Mouse (Mus musculus) hindbrain, postnatal 0 days (tissue): ENCODE measurements at regions not wholly inside any gene's neighbourhood (a gene's known extent, or its start where the extent isn't known, plus 50 kb on each side); places are given as distances from the start of the nearest gene placed in this dataset.

Experiments used
- ATAC-seq: fragments of 200-750 bp; cut with Nextera tagmentation; 2 replicates; pipeline ENCODE4 v1.8.0; 2017; ENCODE audit warnings: mild to moderate bottlenecking, moderate TSS enrichment, moderate library complexity
- DNase-seq: peaks from one replicate; pipeline ENCODE4 v3.0.0-alpha.2; 2015; ENCODE audit warnings: low spot score
- H3K27ac ChIP-seq: fragments of 300-500 bp; sonication (generic); 2 replicates; pipeline ENCODE4 v1.5.1; 2014; ENCODE audit warnings: mild to moderate bottlenecking
- H3K27me3 ChIP-seq: fragments of 300-500 bp; sonication (generic); 2 replicates; pipeline ENCODE4 v1.6.1; 2014; ENCODE audit warnings: low read length, mixed read lengths; ENCODE audit not compliant: insufficient read depth
- H3K36me3 ChIP-seq: fragments of 300-500 bp; sonication (generic); 2 replicates; pipeline ENCODE4 v1.6.1; 2014; ENCODE audit warnings: low read length, mixed read lengths; ENCODE audit not compliant: insufficient read depth
- H3K4me1 ChIP-seq: fragments of 300-500 bp; sonication (generic); 2 replicates; pipeline ENCODE4 v1.6.1; 2014; ENCODE audit warnings: antibody characterized with exemption, low read length, mixed read lengths; ENCODE audit not compliant: insufficient read depth
- H3K4me2 ChIP-seq: fragments of 300-500 bp; sonication (generic); 2 replicates; pipeline ENCODE4 v1.6.1; 2014; ENCODE audit warnings: low read depth, mild to moderate bottlenecking, low read length, moderate library complexity, mixed read lengths
- H3K4me3 ChIP-seq: fragments of 300-500 bp; sonication (generic); 2 replicates; pipeline ENCODE4 v1.5.1; 2014; ENCODE audit warnings: low read length
- H3K9ac ChIP-seq: fragments of 300-500 bp; sonication (generic); replicated peaks from 2 replicates; pipeline ENCODE4 v1.6.1; 2014; ENCODE audit warnings: mild to moderate bottlenecking, low read length, moderate library complexity, mixed read lengths
- H3K9me3 ChIP-seq: fragments of 300-500 bp; sonication (generic); 2 replicates; pipeline ENCODE4 v1.6.1; 2016; ENCODE audit warnings: low read length, mixed read lengths
- CTCF ChIP-seq: IDR thresholded peaks from 2 replicates; pipeline ENCODE4 v1.5.1; 2016; ENCODE audit warnings: antibody characterized with exemption, control low read depth, low read depth
- WGBS: fragments of 180-500 bp; shearing (Covaris S2); extraction: QIAGEN DNeasy Blood & Tissue Kit; methylation state at CpG from one replicate; pipeline ENCODE4 v1.1.7; 2014; 5-methylcytosine and 5-hydroxymethylcytosine counted together

GRCm38 (mm10) chr6:98588979-98589378, 246.4 kb upstream of the Gm765 start:
- no peak for DNase-seq
- no peaks in the 10 kb centered on the region for H3K9me3 ChIP-seq
- ATAC-seq = no peak
- WGBS = 88% methylated on average over 4 of the region's 4 CpGs
- no peaks in the 10 kb centered on the region for H3K36me3 ChIP-seq
- no peaks in the 10 kb centered on the region for H3K27me3 ChIP-seq
- no peak overlapping the region for H3K9ac ChIP-seq
- H3K4me2 ChIP-seq = no peak overlapping the region
- no peak overlapping the region for H3K4me3 ChIP-seq
- no peak for TF ChIP-seq CTCF
- H3K27ac ChIP-seq = no peak overlapping the region
- H3K4me1 ChIP-seq = no peaks in the 10 kb centered on the region

GRCm38 (mm10) chr6:98584541-98584940, 242.0 kb upstream of the Gm765 start:
- Histone ChIP-seq H3K9me3 (no peaks in the 10 kb centered on the region), H3K27ac (no peak overlapping the region), H3K4me1 (no peaks in the 10 kb centered on the region), H3K36me3 (no peaks in the 10 kb centered on the region), H3K9ac (no peak overlapping the region), H3K4me3 (no peak overlapping the region), H3K4me2 (no peak overlapping the region), H3K27me3 (no peaks in the 10 kb centered on the region)
- ATAC-seq (no peak), DNase-seq (no peak)
- WGBS = 72% methylated on average over 4 of the region's 4 CpGs
- no peak for TF ChIP-seq CTCF

- Histone ChIP-seq H3K9me3 (no peaks in the 10 kb centered on the region), H3K27me3 (no peaks in the 10 kb centered on the region), H3K9ac (no peak overlapping the region), H3K4me3 (no peak overlapping the region), H3K4me1 (no peaks in the 10 kb centered on the region), H3K36me3 (no peaks in the 10 kb centered on the region), H3K27ac (no peak overlapping the region), H3K4me2 (no peak overlapping the region)
- no peak for TF ChIP-seq CTCF
- DNase-seq = no peak
- ATAC-seq = no peak
- 73% methylated on average over 2 of the region's 2 CpGs for WGBS
These were observed 240.3 kb upstream of the Gm765 start for GRCm38 (mm10) chr6:98582826-98583225.

- Histone ChIP-seq H3K9ac (no peak overlapping the region), H3K36me3 (no peaks in the 10 kb centered on the region), H3K4me2 (no peak overlapping the region), H3K27me3 (no peaks in the 10 kb centered on the region), H3K27ac (no peak overlapping the region), H3K9me3 (no peaks in the 10 kb centered on the region), H3K4me3 (no peak overlapping the region), H3K4me1 (no peaks in the 10 kb centered on the region)
- 97% methylated on average over 1 of the region's 1 CpGs for WGBS
- no peak for DNase-seq
- TF ChIP-seq CTCF = no peak
- ATAC-seq = no peak
These were observed 232.7 kb upstream of the Gm765 start for GRCm38 (mm10) chr6:98575227-98575626.

GRCm38 (mm10) chr6:98555702-98556101, 213.1 kb upstream of the Gm765 start:
- Histone ChIP-seq H3K36me3 (no peaks in the 10 kb centered on the region), H3K4me2 (no peak overlapping the region), H3K27ac (no peak overlapping the region), H3K4me3 (no peak overlapping the region), H3K9me3 (no peaks in the 10 kb centered on the region), H3K9ac (no peak overlapping the region), H3K27me3 (no peaks in the 10 kb centered on the region), H3K4me1 (no peaks in the 10 kb centered on the region)
- 75% methylated on average over 1 of the region's 1 CpGs for whole genome bisulfite sequencing
- no peak for TF ChIP-seq CTCF
- ATAC-seq (no peak), DNase-seq (no peak)

- H3K4me2 ChIP-seq = no peak overlapping the region
- no peaks in the 10 kb centered on the region for H3K27me3 ChIP-seq
- DNase-seq (no peak), ATAC-seq (no peak)
- TF ChIP-seq CTCF = no peak
- no peak overlapping the region for H3K27ac ChIP-seq
- 91% methylated on average over 1 of the region's 1 CpGs for WGBS
- no peak overlapping the region for H3K9ac ChIP-seq
- no peaks in the 10 kb centered on the region for H3K4me1 ChIP-seq
- no peaks in the 10 kb centered on the region for H3K9me3 ChIP-seq
- H3K4me3 ChIP-seq = no peak overlapping the region
- H3K36me3 ChIP-seq = no peaks in the 10 kb centered on the region
These were observed 211.4 kb upstream of the Gm765 start for GRCm38 (mm10) chr6:98553922-98554321.

- H3K27me3 ChIP-seq = no peaks in the 10 kb centered on the region
- no peak overlapping the region for H3K9ac ChIP-seq
- TF ChIP-seq CTCF = no peak
- H3K36me3 ChIP-seq = no peaks in the 10 kb centered on the region
- WGBS = 72% methylated on average over 3 of the region's 3 CpGs
- H3K9me3 ChIP-seq = no peaks in the 10 kb centered on the region
- no peak overlapping the region for H3K4me2 ChIP-seq
- ATAC-seq (no peak), DNase-seq (no peak)
- H3K27ac ChIP-seq = no peak overlapping the region
- H3K4me3 ChIP-seq = no peak overlapping the region
- H3K4me1 ChIP-seq = no peaks in the 10 kb centered on the region
These were observed 209.2 kb upstream of the Gm765 start for GRCm38 (mm10) chr6:98551781-98552180.
